Comparison of ENCODE assay signal across 24 mouse cellular contexts in genomic region chr9:94645631-94646030, GRCm38 (mm10). TPM values are rescaled to one million over a fixed set of nuclear protein-coding genes. Genes with fewer than 3 reads are reported as not detected.
A peak's percentile ranks its signal among the peaks of the same experiment; 100 is the strongest.
DNase-seq lines count a peak whose midpoint lies in the region; ATAC-seq and TF ChIP-seq lines count a peak whose summit lies in the region.
"Had no signal": no experiment of that assay in that cellular context is flagged by ENCODE, and none has a peak within 500 bp of the region (broad histone marks: within the 10 kb centered on the region; RNA-seq: fewer than 3 reads in every experiment).

No protein-coding gene starts in this region.

- no peaks in the 10 kb centered on the region for H3K4me1 ChIP-seq in liver, embryonic 12.5 days
- H3K4me1 ChIP-seq in liver, embryonic 11.5 days (replicated peaks; ENCODE audit: control insufficient read depth, insufficient read depth, low read length), result no peaks in the 10 kb centered on the region
- no peaks in the 10 kb centered on the region for H3K4me1 ChIP-seq in liver, embryonic 13.5 days (replicated peaks)
- no peaks in the 10 kb centered on the region for H3K4me1 ChIP-seq in liver, postnatal 0 days (ENCODE audit: insufficient read depth)
- H3K4me1 ChIP-seq: embryonic facial prominence, embryonic 15.5 days; forebrain, embryonic 10.5 days; forebrain, embryonic 15.5 days; hindbrain, embryonic 13.5 days had no signal

- DNase-seq in heart, adult 11 months, result peak; percentile 64
- DNase-seq in heart, adult 9 months (ENCODE audit: low spot score in 2 of 2), result no peak
- no peak for DNase-seq in liver, embryonic 11.5 days (ENCODE audit: low spot score)
- no peak for DNase-seq in liver, embryonic 13.5 days
- DNase-seq in liver, postnatal 0 days, result no peak
- DNase-seq in lung, postnatal 10 days, result no peak
- no peak for DNase-seq in gastrocnemius, postnatal 10 days
- DNase-seq: adrenal gland, postnatal 14 days; cerebellum, adult 18-20 months; cerebellum, adult 9-11 months; embryo, embryonic 11 days; gastrocnemius, postnatal 25 days; heart, adult 2 months; heart, postnatal 14 days had no signal

- no peaks in the 10 kb centered on the region for H3K9me3 ChIP-seq in liver, embryonic 12.5 days (replicated peaks)
- H3K9me3 ChIP-seq in liver, embryonic 11.5 days (ENCODE audit: control insufficient read depth, low read length), result no peaks in the 10 kb centered on the region
- H3K9me3 ChIP-seq in liver, embryonic 13.5 days (replicated peaks), result no peaks in the 10 kb centered on the region
- no peaks in the 10 kb centered on the region for H3K9me3 ChIP-seq in liver, postnatal 0 days (ENCODE audit: low read length)
- H3K9me3 ChIP-seq: embryonic facial prominence, embryonic 15.5 days; forebrain, embryonic 10.5 days; forebrain, embryonic 15.5 days had no signal

- no peaks in the 10 kb centered on the region for H3K36me3 ChIP-seq in liver, embryonic 12.5 days
- no peaks in the 10 kb centered on the region for H3K36me3 ChIP-seq in liver, embryonic 11.5 days (ENCODE audit: control insufficient read depth, insufficient read depth, low read length)
- no peaks in the 10 kb centered on the region for H3K36me3 ChIP-seq in liver, embryonic 13.5 days
- no peaks in the 10 kb centered on the region for H3K36me3 ChIP-seq in liver, postnatal 0 days (replicated peaks; ENCODE audit: insufficient read depth, low read length)
- H3K36me3 ChIP-seq: embryonic facial prominence, embryonic 15.5 days; forebrain, embryonic 10.5 days; forebrain, embryonic 15.5 days; hindbrain, embryonic 13.5 days had no signal

- no peak for TF ChIP-seq CTCF in liver, postnatal 0 days (IDR thresholded peaks at IDR 0.05; ENCODE audit: low read depth)

- no peak overlapping the region for H3K4me3 ChIP-seq in liver, embryonic 12.5 days
- no peak overlapping the region for H3K4me3 ChIP-seq in liver, embryonic 11.5 days (ENCODE audit: low read depth, low read length)
- H3K4me3 ChIP-seq in liver, embryonic 13.5 days (replicated peaks), result no peak overlapping the region
- H3K4me3 ChIP-seq in liver, postnatal 0 days (ENCODE audit: low read depth, low read length), result no peak overlapping the region
- H3K4me3 ChIP-seq: embryonic facial prominence, embryonic 15.5 days; erythroblast, embryonic 14.5 days; forebrain, embryonic 10.5 days; forebrain, embryonic 15.5 days; heart, adult 2 months; hindbrain, embryonic 13.5 days had no signal

- H3K27me3 ChIP-seq in liver, embryonic 12.5 days (replicated peaks), result no peaks in the 10 kb centered on the region
- no peaks in the 10 kb centered on the region for H3K27me3 ChIP-seq in liver, embryonic 11.5 days (replicated peaks; ENCODE audit: control insufficient read depth, insufficient read depth, low read length)
- no peaks in the 10 kb centered on the region for H3K27me3 ChIP-seq in liver, embryonic 13.5 days
- H3K27me3 ChIP-seq in liver, postnatal 0 days (ENCODE audit: insufficient read depth, low read length), result no peaks in the 10 kb centered on the region
- H3K27me3 ChIP-seq: CH12.LX; embryonic facial prominence, embryonic 15.5 days; forebrain, embryonic 15.5 days; hindbrain, embryonic 13.5 days; Patski had no signal

- H3K4me2 ChIP-seq in liver, embryonic 12.5 days, result no peak overlapping the region
- H3K4me2 ChIP-seq in liver, embryonic 11.5 days, result no peak overlapping the region
- no peak overlapping the region for H3K4me2 ChIP-seq in liver, embryonic 13.5 days
- no peak overlapping the region for H3K4me2 ChIP-seq in liver, postnatal 0 days (ENCODE audit: low read depth, low read length)
- H3K4me2 ChIP-seq: embryonic facial prominence, embryonic 15.5 days; forebrain, embryonic 15.5 days; hindbrain, embryonic 13.5 days had no signal

- TF ChIP-seq EP300 in liver, postnatal 0 days (IDR thresholded peaks at IDR 0.05; ENCODE audit: low read depth), result peak; percentile 54

- H3K9ac ChIP-seq in liver, embryonic 12.5 days, result no peak overlapping the region
- H3K9ac ChIP-seq in liver, embryonic 11.5 days (ENCODE audit: low read depth, low read length), result no peak overlapping the region
- H3K9ac ChIP-seq in liver, embryonic 13.5 days, result no peak overlapping the region
- H3K9ac ChIP-seq in liver, postnatal 0 days (replicated peaks), result no peak overlapping the region
- H3K9ac ChIP-seq: embryonic facial prominence, embryonic 15.5 days; forebrain, embryonic 15.5 days; hindbrain, embryonic 13.5 days had no signal

- H3K27ac ChIP-seq in liver, embryonic 12.5 days, result peak overlapping the region; percentile 14; the same call in 1 of the 2 replicates
- H3K27ac ChIP-seq in liver, embryonic 11.5 days (ENCODE audit: low read depth, low read length), result no peak overlapping the region
- no peak overlapping the region; the same call in 1 of the 2 replicates for H3K27ac ChIP-seq in liver, embryonic 13.5 days
- H3K27ac ChIP-seq in liver, postnatal 0 days (ENCODE audit: low read depth), result no peak overlapping the region
- H3K27ac ChIP-seq: embryonic facial prominence, embryonic 15.5 days; forebrain, embryonic 10.5 days; forebrain, embryonic 15.5 days; heart, adult 2 months; hindbrain, embryonic 13.5 days; hindbrain, postnatal 0 days had no signal

- ATAC-seq in liver, embryonic 12.5 days, result no peak
- no peak; the same call in 1 of the 2 replicates for ATAC-seq in liver, embryonic 11.5 days (replicated peaks; ENCODE audit: low FRiP score)
- ATAC-seq in liver, embryonic 13.5 days (ENCODE audit: low read depth), result 0 out of 2 replicates have a peak, but pooled peaks have one; percentile 10
- peak; percentile 64 for ATAC-seq in liver, postnatal 0 days
- ATAC-seq: activated CD4-positive, CD25-positive, alpha-beta regulatory T cell, adult 4 months; forebrain, embryonic 15.5 days; hindbrain, postnatal 0 days; Patski had no signal

- 24% methylated on average over 6 of the region's 6 CpGs for WGBS in liver, embryonic 12.5 days (ENCODE audit: insufficient replicate concordance)
- WGBS in liver, embryonic 11.5 days, result 42% methylated on average over 6 of the region's 6 CpGs
- 24% methylated on average over 6 of the region's 6 CpGs for WGBS in liver, embryonic 13.5 days (ENCODE audit: insufficient replicate concordance)
- WGBS in liver, postnatal 0 days (ENCODE audit: insufficient replicate concordance), result 32% methylated on average over 6 of the region's 6 CpGs

RNA-seq across cellular contexts. Expression of gene Slc9a9, which starts 24.1 kb away (rescaled TPM):
- polyA plus RNA-seq in liver, embryonic 12.5 days (2016; fragmentation: Nextera tagmentation; extraction: Ambion mirVana), result 1.6 and 1.7 TPM in 2 replicates
- 1.9 and 2.3 TPM in 2 replicates for polyA plus RNA-seq in liver, embryonic 11.5 days (2014; fragmentation: Nextera tagmentation; extraction: Ambion mirVana)
- 1.6 and 2.3 TPM in 2 replicates for polyA plus RNA-seq in liver, embryonic 13.5 days (2015; fragmentation: Nextera tagmentation; extraction: Ambion mirVana)
- 2.3 TPM in 2 replicates for polyA plus RNA-seq in liver, postnatal 0 days (2015; fragmentation: Nextera tagmentation; extraction: Ambion mirVana)
- 1 to 10 TPM; 4.3 to 6.3 TPM for total RNA-seq in gastrocnemius, postnatal 10 days (2021)
- total RNA-seq: CH12.LX had no signal

Comparison
In these comparisons a context has a peak if more than half of its experiments do, and no peak if none do; other contexts are left out.
1. ATAC-seq: peak in liver, embryonic 13.5 days (single experiment) and liver, postnatal 0 days (single experiment); none in liver, embryonic 12.5 days (single experiment) and liver, embryonic 11.5 days (single experiment).